Mouse (Mus musculus) liver, adult 2 months (tissue): ENCODE measurements at regions not wholly inside any gene's neighbourhood (a gene's known extent, or its start where the extent isn't known, plus 50 kb on each side); places are given as distances from the start of the nearest gene placed in this dataset.
"Not testable (repeated sequence)": the region's sequence is repeated elsewhere in the genome, so short reads cannot be mapped to it uniquely, and the experiment has no call there.

ENCODE experiments used
- DNase-seq: peaks from one replicate; pipeline ENCODE4 v3.0.0-alpha.2; 2011; ENCODE audit warnings: low read depth, low spot score; ENCODE audit errors: extremely low read depth
- H3K27ac ChIP-seq: fragments of 200-500 bp; replicated peaks from 2 replicates; pipeline ENCODE4 v1.5.1; 2012; ENCODE audit warnings: low read depth, mild to moderate bottlenecking, control low read depth, inconsistent platforms, low read length; ENCODE audit not compliant: insufficient read depth
- H3K27me3 ChIP-seq: fragments of 200-500 bp; 2 replicates; pipeline ENCODE4 v1.6.1; 2012; ENCODE audit warnings: mild to moderate bottlenecking, moderate library complexity, low read length, inconsistent platforms; ENCODE audit not compliant: control insufficient read depth, insufficient read depth
- H3K36me3 ChIP-seq: fragments of 200-500 bp; 2 replicates; pipeline ENCODE4 v1.6.1; 2012; ENCODE audit warnings: low read length, inconsistent platforms; ENCODE audit not compliant: control insufficient read depth, insufficient read depth
- H3K4me1 ChIP-seq: fragments of 200-500 bp; 2 replicates; pipeline ENCODE4 v1.6.1; 2011; ENCODE audit warnings: low read length; ENCODE audit not compliant: control insufficient read depth, insufficient read depth
- H3K4me3 ChIP-seq: fragments of 200-500 bp; 2 replicates; pipeline ENCODE4 v1.5.1; 2011; ENCODE audit warnings: low read depth, mild to moderate bottlenecking, control low read depth, low read length, moderate library complexity; ENCODE audit not compliant: insufficient read depth
- H3K79me2 ChIP-seq: fragments of 200-500 bp; 2 replicates; pipeline ENCODE4 v1.6.1; 2012; ENCODE audit warnings: inconsistent platforms, mild to moderate bottlenecking, low read length, moderate library complexity; ENCODE audit not compliant: control insufficient read depth, insufficient read depth
- H3K9ac ChIP-seq: fragments of 200-500 bp; 2 replicates; pipeline ENCODE4 v1.6.1; 2012; ENCODE audit warnings: low read depth, mild to moderate bottlenecking, control low read depth, inconsistent platforms, low read length
- CTCF ChIP-seq: fragments of 200-500 bp; IDR thresholded peaks from 2 replicates; pipeline ENCODE4 v1.5.1; 2011; ENCODE audit warnings: low read depth, low read length, control low read depth
- POLR2A ChIP-seq: fragments of 200-500 bp; IDR thresholded peaks from 2 replicates; pipeline ENCODE4 v1.6.1; 2011; ENCODE audit warnings: low read length, control low read depth; ENCODE audit not compliant: insufficient read depth; ENCODE audit errors: extremely low read depth
- WGBS: fragments of 180-500 bp; shearing (Covaris S2); methylation state at CpG from one replicate; pipeline ENCODE4 v1.1.7; 2018; 5-methylcytosine and 5-hydroxymethylcytosine counted together

DNA sequence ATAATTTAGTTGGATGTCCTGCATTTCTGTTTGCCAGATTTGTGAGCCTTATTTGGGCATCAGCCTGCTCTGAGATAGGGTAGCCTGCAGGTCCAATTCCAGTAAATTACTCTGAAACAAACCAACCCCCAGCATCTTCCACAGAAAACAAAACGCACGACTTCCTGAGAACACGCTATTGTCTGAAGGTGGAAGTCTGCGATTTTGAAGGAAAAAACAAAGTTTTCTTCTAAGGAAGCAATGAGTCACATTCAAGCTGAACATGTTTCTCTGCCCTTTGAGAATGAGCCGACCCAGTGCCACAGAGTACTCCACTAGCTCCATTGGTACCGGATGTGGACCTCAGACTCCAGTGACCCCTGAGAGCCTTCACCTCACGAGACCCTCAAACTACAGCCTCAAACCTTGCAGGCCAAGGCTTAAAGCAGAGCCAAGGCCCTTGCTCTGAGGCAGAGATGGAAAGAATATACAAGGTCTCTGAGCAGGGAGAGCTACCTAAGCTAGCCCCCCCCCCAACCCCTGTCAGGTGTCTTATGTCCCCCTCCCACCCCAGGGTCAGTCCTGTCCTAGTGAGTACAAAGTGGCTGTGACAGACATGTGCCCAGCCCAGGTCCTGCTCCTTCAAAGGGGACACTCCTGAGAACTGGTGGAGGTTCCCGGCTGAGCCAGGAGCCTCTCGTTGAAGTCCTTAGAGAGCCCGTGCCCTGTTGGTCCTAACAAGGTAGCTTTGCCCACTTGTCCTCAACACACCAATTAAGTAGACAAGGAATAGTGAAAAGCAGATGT, 87.3 kb downstream of the Hs1bp3 start:
- no peaks in the 10 kb centered on the region for H3K36me3 ChIP-seq
- no peak for TF ChIP-seq POLR2A
- no peak for TF ChIP-seq CTCF
- no peak for DNase-seq
- no peak overlapping the region for H3K4me3 ChIP-seq
- peaks cover under 1% of the 10 kb centered on the region; the same call in 1 of the 2 replicates for H3K4me1 ChIP-seq
- H3K79me2 ChIP-seq: no peaks in the 10 kb centered on the region
- no peaks in the 10 kb centered on the region for H3K27me3 ChIP-seq
- H3K27ac ChIP-seq: peak overlapping the region; percentile 5; the same call in 1 of the 2 replicates
- H3K9ac ChIP-seq: no peak overlapping the region
- WGBS: 88% methylated on average over 10 of the region's 10 CpGs

DNA sequence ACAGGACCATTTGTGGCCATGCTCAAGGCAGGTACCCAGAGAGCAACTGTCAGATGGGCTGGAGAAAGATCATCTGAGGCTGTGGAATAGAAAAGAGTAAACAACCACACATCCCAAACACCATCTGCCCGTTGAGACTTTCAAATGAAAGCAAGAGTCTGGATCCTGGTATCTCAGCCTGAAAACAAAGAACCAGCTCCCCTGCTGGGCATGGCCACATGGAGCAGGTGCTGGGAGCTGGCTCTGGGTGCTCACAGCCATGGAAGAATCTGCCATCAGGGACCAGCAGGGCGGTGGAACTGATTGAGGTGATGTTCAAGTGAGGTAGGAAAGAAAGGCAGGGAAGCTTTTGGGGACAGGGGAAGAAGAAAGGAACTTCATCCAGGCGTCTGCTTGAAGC, 85.6 kb downstream of the Hs1bp3 start:
- no peak overlapping the region for H3K4me3 ChIP-seq
- H3K9ac ChIP-seq: no peak overlapping the region
- H3K36me3 ChIP-seq: no peaks in the 10 kb centered on the region
- no peak overlapping the region for H3K27ac ChIP-seq
- H3K27me3 ChIP-seq: no peaks in the 10 kb centered on the region
- H3K79me2 ChIP-seq: no peaks in the 10 kb centered on the region
- TF ChIP-seq POLR2A: no peak
- TF ChIP-seq CTCF: no peak
- 81% methylated on average over 3 of the region's 3 CpGs for WGBS
- peaks cover 8% of the 10 kb centered on the region for H3K4me1 ChIP-seq
- DNase-seq: no peak

DNA sequence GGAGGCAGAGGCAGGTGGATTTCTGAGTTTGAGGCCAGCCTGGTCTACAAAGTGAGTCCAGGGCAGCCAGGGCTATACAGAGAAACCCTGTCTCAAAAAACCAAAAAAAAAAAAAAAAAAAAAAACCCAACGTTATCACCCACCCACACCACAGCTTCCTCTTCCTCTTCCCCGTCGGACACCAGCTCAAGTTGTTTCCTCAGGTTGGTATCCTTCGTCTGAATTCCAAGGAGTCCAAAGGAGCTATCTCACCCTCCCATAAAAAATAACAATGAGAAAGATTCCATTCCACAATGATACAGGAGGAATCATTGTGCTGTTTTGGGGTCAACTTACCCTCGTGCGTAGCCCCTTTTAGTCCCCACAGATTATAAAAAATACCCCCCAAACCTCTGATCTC, 83.2 kb downstream of the Hs1bp3 start:
- H3K4me3 ChIP-seq, H3K36me3 ChIP-seq, H3K79me2 ChIP-seq, H3K27me3 ChIP-seq, H3K4me1 ChIP-seq, DNase-seq, H3K9ac ChIP-seq, H3K27ac ChIP-seq: not testable (repeated sequence)
- 77% methylated on average over 6 of the region's 6 CpGs for whole genome bisulfite sequencing

DNA sequence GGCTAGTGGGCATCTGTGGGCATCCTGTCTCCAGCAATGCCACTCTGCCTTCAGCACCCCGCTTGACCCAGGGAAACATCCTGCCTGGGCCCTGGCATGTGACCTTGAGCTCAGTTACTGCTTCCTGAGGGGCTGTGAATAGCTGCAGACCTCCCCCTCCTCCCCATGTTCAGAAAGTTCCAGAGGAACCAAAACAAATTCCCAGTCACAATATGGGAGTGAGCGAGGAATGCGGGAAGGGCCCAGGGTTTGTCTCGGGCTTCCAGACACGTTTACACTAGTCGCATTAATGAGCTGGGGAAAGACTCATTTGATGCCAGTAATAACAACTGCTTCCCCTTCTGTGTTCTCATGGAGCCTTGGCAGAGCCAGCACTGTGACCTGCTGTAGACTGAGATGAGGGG, 81.7 kb downstream of the Hs1bp3 start:
- no peaks in the 10 kb centered on the region for H3K79me2 ChIP-seq
- WGBS: 90% methylated on average over 6 of the region's 6 CpGs
- TF ChIP-seq CTCF: no peak
- no peak for TF ChIP-seq POLR2A
- H3K9ac ChIP-seq: no peak overlapping the region
- H3K27ac ChIP-seq: no peak overlapping the region
- H3K27me3 ChIP-seq: no peaks in the 10 kb centered on the region
- no peak for DNase-seq
- H3K36me3 ChIP-seq: no peaks in the 10 kb centered on the region
- H3K4me3 ChIP-seq: no peak overlapping the region
- peaks cover 8% of the 10 kb centered on the region for H3K4me1 ChIP-seq

DNA sequence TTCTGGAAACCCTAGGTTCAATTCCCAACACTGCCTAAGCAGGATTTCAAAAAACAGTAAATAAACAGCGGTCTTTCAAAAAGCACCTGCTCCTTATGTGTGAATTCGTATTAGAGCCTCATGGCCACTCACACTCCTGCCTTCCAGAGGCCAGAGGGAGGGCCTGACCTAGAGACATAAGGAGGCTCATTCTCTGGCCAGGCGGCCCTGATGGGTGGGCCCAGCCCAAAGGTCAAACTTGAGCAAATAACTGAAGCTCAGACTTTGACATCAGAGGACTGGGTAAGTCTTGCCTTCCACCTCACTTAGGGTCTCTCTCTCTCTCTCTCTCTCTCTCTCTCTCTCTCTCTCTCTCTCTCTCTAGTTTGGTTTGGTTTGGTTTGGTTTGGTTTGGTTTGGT, 80.7 kb downstream of the Hs1bp3 start:
- Histone ChIP-seq H3K9ac (no peak overlapping the region), H3K36me3 (no peaks in the 10 kb centered on the region), H3K27me3 (no peaks in the 10 kb centered on the region), H3K79me2 (no peaks in the 10 kb centered on the region), H3K4me1 (peaks cover 8% of the 10 kb centered on the region), H3K4me3 (no peak overlapping the region), H3K27ac (no peak overlapping the region)
- TF ChIP-seq CTCF (no peak), POLR2A (no peak)
- DNase-seq: no peak
- WGBS: 66% methylated on average over 3 of the region's 3 CpGs
